Mouse (Mus musculus): ENCODE data around the gene Itsn1.

Itsn1 gene

GRCm38 (mm10) chr16:91889831-91890230 lies 160.8 kb downstream of the Itsn1 start:
- peak; percentile 49; the same call in 1 of the 2 replicates for ATAC-seq (ENCODE audit: insufficient number of reproducible peaks, low FRiP score, low TSS enrichment)

GRCm38 (mm10) chr16:91891218-91891617 lies 162.1 kb downstream of the Itsn1 start:
- no peak for ATAC-seq (ENCODE audit: insufficient number of reproducible peaks, low FRiP score, low TSS enrichment)

DNA sequence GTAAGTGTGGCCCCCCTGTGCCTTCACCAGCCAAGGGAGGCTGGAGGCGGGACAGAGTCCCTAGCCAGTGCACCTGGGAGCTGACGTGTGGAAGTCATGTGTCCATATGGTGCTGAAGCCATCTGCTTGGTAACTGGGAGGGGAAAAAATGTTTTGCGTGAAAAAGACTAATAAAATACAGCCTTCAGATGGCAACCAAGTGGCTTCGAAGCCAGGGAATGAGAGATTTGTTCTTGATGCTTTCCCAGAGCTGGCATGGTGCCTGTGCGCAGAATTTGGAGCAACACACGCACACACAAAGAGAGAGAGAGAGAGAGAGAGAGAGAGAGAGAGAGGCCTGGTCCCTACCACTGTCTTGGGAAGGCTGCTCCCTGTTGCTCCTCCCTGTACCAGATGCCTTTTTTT lies 167.3 kb downstream of the Itsn1 start:
- peak; percentile 36 for ATAC-seq (ENCODE audit: insufficient number of reproducible peaks, low FRiP score, low TSS enrichment)

GRCm38 (mm10) chr16:91898850-91899848 lies 170.1 kb downstream of the Itsn1 start:
- ATAC-seq (ENCODE audit: insufficient number of reproducible peaks, low FRiP score, low TSS enrichment) = peak; percentile 64

DNA sequence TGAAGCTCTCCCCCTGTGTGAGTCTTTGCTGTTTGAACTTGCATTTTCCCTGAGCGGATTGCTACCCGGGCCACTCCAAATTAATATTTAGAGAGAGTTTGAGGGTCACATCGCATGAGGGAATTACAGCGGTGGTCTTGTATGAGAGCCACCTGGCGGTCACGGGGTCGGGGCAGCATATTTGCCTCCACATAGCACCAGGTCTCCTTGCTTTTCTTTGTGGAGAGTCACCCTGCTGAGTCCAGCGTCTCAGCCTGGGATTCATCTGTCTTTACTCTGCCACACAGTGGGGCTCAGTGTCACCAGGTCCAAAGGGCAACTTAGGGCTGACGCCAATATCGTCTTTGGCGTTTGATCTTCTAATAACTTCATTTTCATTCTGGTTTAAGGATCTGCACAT lies 171.2 kb downstream of the Itsn1 start:
- no peak for ATAC-seq (ENCODE audit: insufficient number of reproducible peaks, low FRiP score, low TSS enrichment)

GRCm38 (mm10) chr16:91903801-91904506 lies 174.9 kb downstream of the Itsn1 start:
- peak; percentile 45; the same call in 1 of the 2 replicates for ATAC-seq (ENCODE audit: insufficient number of reproducible peaks, low FRiP score, low TSS enrichment)

DNA sequence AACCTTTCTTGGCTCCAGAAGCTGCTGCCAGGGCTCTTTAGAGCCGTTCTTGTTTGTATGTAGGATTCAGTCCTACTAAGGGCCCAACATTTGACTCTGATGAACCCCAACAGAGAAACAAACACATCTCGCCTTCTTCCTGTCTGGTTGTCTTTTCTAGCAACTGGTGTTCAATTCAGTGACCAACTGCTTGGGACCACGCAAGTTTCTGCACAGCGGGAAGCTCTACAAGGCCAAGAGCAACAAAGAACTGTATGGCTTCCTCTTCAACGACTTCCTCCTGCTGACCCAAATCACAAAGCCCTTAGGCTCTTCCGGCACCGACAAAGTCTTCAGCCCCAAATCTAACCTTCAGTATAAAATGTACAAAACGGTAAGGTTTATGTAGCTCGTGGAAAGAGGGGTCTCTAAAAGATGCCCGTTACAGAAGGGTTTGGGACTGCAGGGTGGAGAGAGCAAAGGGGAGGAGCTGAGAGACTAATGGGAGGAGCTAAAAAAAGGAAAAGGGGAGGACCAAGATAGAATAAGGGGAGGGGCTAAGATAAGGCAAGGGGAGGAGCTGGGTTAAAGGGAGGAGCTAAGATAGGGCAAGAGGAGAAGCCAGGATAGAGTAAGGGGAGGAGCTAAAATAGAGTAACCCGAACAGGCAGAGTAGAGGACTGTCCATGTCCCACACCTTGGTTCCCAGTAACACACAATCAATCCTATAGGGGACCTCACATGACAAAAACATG lies 176.2 kb downstream of the Itsn1 start:
- no peak for ATAC-seq (ENCODE audit: insufficient number of reproducible peaks, low FRiP score, low TSS enrichment)

DNA sequence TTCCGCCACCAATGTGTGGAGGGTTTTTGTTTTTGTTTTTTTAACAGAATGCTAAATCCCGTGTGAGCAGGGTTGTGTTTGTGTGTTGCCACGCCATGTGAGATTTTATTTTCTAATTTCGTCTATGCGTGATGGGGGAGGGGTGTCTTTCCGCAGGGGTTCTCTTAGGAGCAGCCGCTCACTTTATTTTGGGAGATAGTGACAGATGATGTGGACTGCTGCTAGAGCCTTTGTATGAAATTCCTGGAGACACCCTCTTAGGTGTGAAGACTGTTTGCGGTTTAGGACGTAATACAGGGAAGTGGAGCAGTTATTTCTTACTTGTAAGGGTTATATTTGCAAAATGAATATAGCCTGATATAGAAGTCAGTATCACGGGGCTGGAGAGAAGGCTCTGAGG lies 176.9 kb downstream of the Itsn1 start:
- no peak for ATAC-seq (ENCODE audit: insufficient number of reproducible peaks, low FRiP score, low TSS enrichment)

GRCm38 (mm10) chr16:91906672-91907071 lies 177.6 kb downstream of the Itsn1 start:
- ATAC-seq (ENCODE audit: insufficient number of reproducible peaks, low FRiP score, low TSS enrichment) = no peak

GRCm38 (mm10) chr16:91907158-91907557 lies 178.1 kb downstream of the Itsn1 start:
- ATAC-seq (ENCODE audit: insufficient number of reproducible peaks, low FRiP score, low TSS enrichment) = no peak

DNA sequence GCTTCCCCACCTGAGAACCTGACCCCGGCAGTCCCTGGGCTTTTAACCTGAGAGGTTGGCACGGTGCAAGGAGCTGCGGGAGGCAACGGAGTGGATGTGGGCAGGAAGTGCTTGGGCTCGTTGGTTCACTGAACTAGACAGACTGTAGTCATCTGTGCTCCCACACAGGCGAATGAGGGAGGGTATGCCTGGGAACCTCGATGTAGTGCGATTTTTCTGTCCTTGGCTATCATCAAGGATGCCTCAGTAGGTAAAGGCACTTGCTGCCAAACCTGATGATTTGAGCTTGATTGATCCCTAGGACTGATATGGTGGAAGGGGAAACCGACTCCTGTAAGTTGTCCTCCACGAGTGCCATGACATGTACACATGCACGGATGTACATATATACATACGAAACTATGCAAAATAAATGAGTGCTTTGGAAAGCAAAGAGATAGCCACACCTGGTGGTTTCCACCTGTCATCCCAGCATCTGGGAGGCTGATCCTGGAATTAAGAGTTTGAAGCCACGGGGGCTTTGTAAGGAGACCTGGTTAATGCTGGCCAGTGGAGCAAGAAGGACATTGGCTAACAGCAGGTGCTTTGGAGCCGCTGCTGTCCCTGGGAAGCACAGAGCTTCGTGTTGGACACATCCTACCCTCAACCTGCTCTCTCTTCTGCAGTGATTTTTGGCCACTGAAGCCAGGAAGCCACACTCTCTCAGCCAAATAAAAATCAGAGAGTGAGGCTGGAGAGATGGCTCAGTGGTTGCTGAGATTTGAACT lies 180.7 kb downstream of the Itsn1 start:
- ATAC-seq (ENCODE audit: insufficient number of reproducible peaks, low FRiP score, low TSS enrichment) = no peak

GRCm38 (mm10) chr16:91917631-91918096 lies 188.6 kb downstream of the Itsn1 start:
- ATAC-seq (ENCODE audit: insufficient number of reproducible peaks, low FRiP score, low TSS enrichment) = peak; percentile 80; the same call in 1 of the 2 replicates

GRCm38 (mm10) chr16:91918461-91918860 lies 189.4 kb downstream of the Itsn1 start:
- no peak for ATAC-seq (ENCODE audit: insufficient number of reproducible peaks, low FRiP score, low TSS enrichment)

DNA sequence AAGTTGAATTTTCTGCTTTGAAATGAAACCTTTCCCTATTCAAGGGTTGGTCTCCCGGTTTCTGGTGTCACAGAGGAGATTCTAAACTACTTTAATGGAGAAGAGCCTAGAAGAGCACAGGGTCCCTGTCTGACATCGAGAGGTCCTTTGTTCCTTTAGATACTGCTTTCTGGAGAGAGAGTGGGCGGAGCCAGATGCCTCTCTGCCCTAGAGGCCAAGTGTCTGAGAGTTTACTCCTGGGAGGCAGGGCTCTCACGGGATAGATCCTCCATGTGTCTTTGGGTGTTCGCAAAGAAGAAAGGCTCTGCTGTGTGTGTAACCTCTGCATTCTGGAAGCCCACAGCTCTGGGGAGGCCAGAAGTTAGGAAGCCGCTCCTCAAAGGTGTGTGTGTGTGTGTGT lies 190.0 kb downstream of the Itsn1 start:
- no peak for ATAC-seq (ENCODE audit: insufficient number of reproducible peaks, low FRiP score, low TSS enrichment)

DNA sequence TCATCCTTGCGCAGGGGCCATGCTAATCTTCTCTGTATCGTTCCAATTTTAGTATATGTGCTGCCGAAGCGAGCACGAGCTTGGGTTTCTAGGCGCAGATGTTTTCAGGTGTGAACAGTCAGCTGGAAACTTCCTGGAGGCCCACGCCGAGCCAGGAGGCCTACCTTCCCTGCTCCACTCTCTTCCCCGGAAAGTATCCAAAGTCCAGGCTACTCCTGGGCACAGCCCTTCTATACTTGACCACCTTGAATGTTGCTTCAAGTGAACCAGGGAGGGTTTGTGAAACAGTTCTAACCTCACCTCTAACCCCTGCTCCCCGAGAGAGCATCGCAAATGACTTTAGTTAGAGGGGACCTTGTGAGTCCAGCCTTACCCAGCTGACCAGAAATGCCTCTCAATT lies 192.3 kb downstream of the Itsn1 start:
- no peak for ATAC-seq (ENCODE audit: insufficient number of reproducible peaks, low FRiP score, low TSS enrichment)

GRCm38 (mm10) chr16:91922939-91923338 lies 193.9 kb downstream of the Itsn1 start:
- ATAC-seq (ENCODE audit: insufficient number of reproducible peaks, low FRiP score, low TSS enrichment) = no peak

DNA sequence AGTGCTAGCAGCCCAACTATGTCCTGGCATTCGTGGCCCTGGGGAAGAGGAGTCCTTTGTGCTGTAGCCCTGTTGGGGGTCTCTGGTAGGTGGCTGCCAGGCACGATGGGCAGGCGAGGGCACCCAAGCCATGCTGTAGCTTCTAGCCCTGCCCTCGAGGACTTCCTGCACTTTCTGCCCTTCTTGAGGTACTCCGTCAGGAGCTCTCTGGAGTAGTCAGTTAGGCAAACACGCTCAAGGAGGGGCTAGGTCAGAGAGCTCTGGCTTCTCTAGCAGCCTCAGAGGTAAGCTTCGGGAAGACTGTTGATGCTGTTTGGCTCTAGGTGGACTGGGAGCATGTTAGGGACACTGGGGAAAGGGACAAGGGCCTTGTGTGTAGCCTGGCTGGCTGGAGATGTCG lies 195.3 kb downstream of the Itsn1 start:
- no peak for ATAC-seq (ENCODE audit: insufficient number of reproducible peaks, low FRiP score, low TSS enrichment)

GRCm38 (mm10) chr16:91927911-91928630 lies 199.0 kb downstream of the Itsn1 start:
- no peak for ATAC-seq (ENCODE audit: insufficient number of reproducible peaks, low FRiP score, low TSS enrichment)

Measured in cerebellum, adult (tissue).